In the genomic region with DNA sequence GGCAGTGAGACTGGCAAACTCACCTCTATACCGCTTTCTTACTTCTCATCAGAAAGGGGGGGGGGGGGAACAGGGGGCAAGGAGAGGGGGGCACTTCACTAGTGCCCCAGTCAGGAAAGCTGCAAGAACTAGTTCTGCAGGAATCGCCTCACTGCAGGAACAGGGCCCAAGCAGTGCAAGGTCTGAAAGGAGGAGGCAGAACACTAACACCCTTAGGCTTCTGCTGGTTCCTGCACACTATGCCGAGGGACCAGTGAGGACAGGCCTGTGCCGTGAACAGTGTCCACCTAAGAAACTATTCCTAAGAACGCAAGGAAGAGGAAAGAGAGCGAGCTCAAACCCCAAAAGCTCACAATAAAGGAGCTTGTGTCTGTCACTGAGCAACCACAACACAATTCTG, we compare ENCODE assay signal across 11 mouse cellular contexts.
"Had no signal": no experiment of that assay in that cellular context is flagged by ENCODE, and none has a peak within 500 bp of the region (broad histone marks: within the 10 kb centered on the region; RNA-seq: fewer than 3 reads in every experiment).

No protein-coding gene starts in this region.

- H3K4me3 ChIP-seq: limb, embryonic 15.5 days; liver, embryonic 13.5 days; midbrain, embryonic 13.5 days; stomach, embryonic 15.5 days had no signal

- H3K9ac ChIP-seq: limb, embryonic 15.5 days; liver, embryonic 13.5 days; midbrain, embryonic 13.5 days; stomach, embryonic 15.5 days had no signal

- DNase-seq: layer of hippocampus, postnatal 36 days; liver, embryonic 13.5 days; lung, adult 18-20 months; lung, postnatal 14 days; right cerebral cortex, postnatal 14 days; thymus, adult 2 months; thymus, postnatal 25 days had no signal

- H3K4me1 ChIP-seq: midbrain, embryonic 13.5 days had no signal

- H3K27ac ChIP-seq: limb, embryonic 15.5 days; liver, embryonic 13.5 days; midbrain, embryonic 13.5 days; stomach, embryonic 15.5 days had no signal

- ATAC-seq: intestine, postnatal 0 days; midbrain, embryonic 13.5 days had no signal

- H3K9me3 ChIP-seq: limb, embryonic 15.5 days; liver, embryonic 13.5 days; midbrain, embryonic 13.5 days; stomach, embryonic 15.5 days had no signal

- H3K27me3 ChIP-seq: limb, embryonic 15.5 days; liver, embryonic 13.5 days; midbrain, embryonic 13.5 days; stomach, embryonic 15.5 days had no signal

- H3K4me2 ChIP-seq: limb, embryonic 15.5 days; liver, embryonic 13.5 days; midbrain, embryonic 13.5 days; stomach, embryonic 15.5 days had no signal

- H3K36me3 ChIP-seq: midbrain, embryonic 13.5 days; stomach, embryonic 15.5 days had no signal
